Mouse (Mus musculus) intestine, embryonic 16.5 days (tissue): ENCODE results near the gene BC048403. TPM values are rescaled to one million over a fixed set of nuclear protein-coding genes. Genes with fewer than 3 reads are reported as not detected.

ENCODE experiments used
- ATAC-seq: fragments of 200-750 bp; cut with Nextera tagmentation; 2 replicates; pipeline ENCODE4 v1.8.0; 2017; ENCODE audit warnings: moderate TSS enrichment, moderate library complexity
- H3K27ac ChIP-seq: fragments of 300-500 bp; sonication (generic); 2 replicates; pipeline ENCODE4 v1.5.1; 2014; ENCODE audit warnings: mild to moderate bottlenecking, low read length
- H3K27me3 ChIP-seq: fragments of 300-500 bp; sonication (generic); replicated peaks from 2 replicates; pipeline ENCODE4 v1.6.1; 2014; ENCODE audit warnings: low read length, control low read depth, mixed read lengths; ENCODE audit not compliant: control insufficient read depth, insufficient read depth
- H3K36me3 ChIP-seq: fragments of 300-500 bp; sonication (generic); 2 replicates; pipeline ENCODE4 v1.6.1; 2014; ENCODE audit warnings: low read length, control low read depth; ENCODE audit not compliant: control insufficient read depth, insufficient read depth
- H3K4me1 ChIP-seq: fragments of 300-500 bp; sonication (generic); 2 replicates; pipeline ENCODE4 v1.6.1; 2014; ENCODE audit warnings: low read length, control low read depth, mixed read lengths; ENCODE audit not compliant: control insufficient read depth, insufficient read depth
- H3K4me2 ChIP-seq: fragments of 300-500 bp; sonication (generic); 2 replicates; pipeline ENCODE4 v1.6.1; 2014; ENCODE audit warnings: low read depth, low read length, control low read depth
- H3K4me3 ChIP-seq: fragments of 300-500 bp; sonication (generic); 2 replicates; pipeline ENCODE4 v1.5.1; 2014; ENCODE audit warnings: mild to moderate bottlenecking, low read length
- H3K9ac ChIP-seq: fragments of 300-500 bp; sonication (generic); 2 replicates; pipeline ENCODE4 v1.6.1; 2014; ENCODE audit warnings: low read depth, low read length
- H3K9me3 ChIP-seq: fragments of 300-500 bp; sonication (generic); 2 replicates; pipeline ENCODE4 v1.6.1; 2016; ENCODE audit warnings: low read length, control low read depth; ENCODE audit not compliant: control insufficient read depth
- WGBS: fragments of 180-500 bp; shearing (Covaris S2); extraction: QIAGEN DNeasy Blood & Tissue Kit; methylation state at CpG from one replicate; pipeline ENCODE4 v1.1.7; 2014; 5-methylcytosine and 5-hydroxymethylcytosine counted together
- polyA plus RNA-seq: library from polyadenylated mRNA; unstranded; fragments of >200 nt; fragmentation: Nextera tagmentation; extraction: Ambion mirVana; gene quantifications from 2 replicates; pipeline ENCODE4 v1.2.1, GENCODE M21; 2015

BC048403 gene
- polyA plus RNA-seq, 1 experiment from 2014 or later, result 2.6 TPM

- Histone ChIP-seq H3K9me3 (no peaks in the 10 kb centered on the region), H3K36me3 (peaks cover 9% of the 10 kb centered on the region; the same call in 1 of the 2 replicates), H3K4me2 (no peak overlapping the region), H3K9ac (no peak overlapping the region), H3K4me1 (no peaks in the 10 kb centered on the region), H3K27me3 (no peaks in the 10 kb centered on the region), H3K27ac (no peak overlapping the region), H3K4me3 (no peak overlapping the region)
- no peak for ATAC-seq
- 96% methylated on average over 12 of the region's 12 CpGs for WGBS
Measured at GRCm38 (mm10) chr10:121750175-121750574, 10.4 kb downstream of the BC048403 start.

DNA sequence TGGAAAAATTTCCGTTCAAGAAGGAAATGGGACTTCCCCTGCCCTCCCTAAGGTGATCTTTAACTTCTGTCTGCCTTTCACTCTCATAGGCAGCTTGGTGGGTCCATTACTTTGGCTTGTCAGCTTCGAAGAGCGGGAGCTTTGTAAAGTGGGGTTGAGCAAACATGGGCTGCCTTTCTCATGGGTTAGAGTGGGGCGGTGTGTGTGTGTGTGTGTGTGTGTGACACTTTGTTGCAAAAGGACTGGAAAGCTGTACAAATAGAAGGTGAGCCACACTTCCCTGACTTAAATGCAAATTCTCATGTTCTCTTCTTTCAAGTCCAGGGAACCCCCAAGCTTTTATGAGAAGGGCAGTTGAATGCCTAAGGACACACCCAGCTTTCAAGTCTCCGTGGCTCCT is 14.5 kb downstream of the BC048403 start:
- Histone ChIP-seq H3K4me1 (peaks cover 7% of the 10 kb centered on the region), H3K27ac (no peak overlapping the region), H3K4me2 (no peak overlapping the region), H3K9me3 (no peaks in the 10 kb centered on the region), H3K36me3 (0 out of 2 replicates have a peak, but pooled peaks cover 3% of the 10 kb centered on the region), H3K4me3 (no peak overlapping the region), H3K27me3 (no peaks in the 10 kb centered on the region), H3K9ac (no peak overlapping the region)
- 60% methylated on average over 5 of the region's 5 CpGs for WGBS
- no peak for ATAC-seq

DNA sequence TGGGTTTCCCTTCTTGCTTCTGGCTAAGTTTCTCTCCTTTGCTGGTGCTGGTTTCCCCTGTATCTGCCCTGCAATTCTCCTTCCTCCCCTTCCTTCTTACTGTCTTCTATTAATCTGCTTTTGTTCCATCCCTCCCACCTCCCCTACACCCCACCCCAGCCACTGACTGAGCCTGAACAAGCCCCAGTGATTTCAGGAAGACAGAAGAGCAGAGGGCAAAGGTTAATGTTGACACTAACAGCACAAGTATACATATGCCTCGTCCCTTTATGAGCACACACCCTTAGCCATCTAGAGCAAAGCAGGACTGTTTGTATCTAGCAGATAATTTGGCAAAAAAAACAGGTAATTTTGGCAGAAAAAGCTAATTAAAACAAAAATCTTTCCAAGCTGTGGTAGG is 16.1 kb downstream of the BC048403 start:
- no peaks in the 10 kb centered on the region for H3K36me3 ChIP-seq
- no peak overlapping the region for H3K4me2 ChIP-seq
- H3K27me3 ChIP-seq, result no peaks in the 10 kb centered on the region
- no peak overlapping the region for H3K4me3 ChIP-seq
- ATAC-seq, result peak; percentile 73
- peaks cover 7% of the 10 kb centered on the region for H3K4me1 ChIP-seq
- 5% methylated on average over 1 of the region's 1 CpGs for WGBS
- no peak overlapping the region for H3K9ac ChIP-seq
- H3K9me3 ChIP-seq, result no peaks in the 10 kb centered on the region
- H3K27ac ChIP-seq, result no peak overlapping the region; the same call in 1 of the 2 replicates

GRCm38 (mm10) chr10:121756677-121757076 is 16.9 kb downstream of the BC048403 start:
- H3K27ac ChIP-seq, result no peak overlapping the region
- H3K36me3 ChIP-seq, result no peaks in the 10 kb centered on the region
- H3K4me1 ChIP-seq, result peaks cover 7% of the 10 kb centered on the region
- H3K4me2 ChIP-seq, result no peak overlapping the region
- H3K27me3 ChIP-seq, result no peaks in the 10 kb centered on the region
- no peak overlapping the region for H3K4me3 ChIP-seq
- no peak for ATAC-seq
- WGBS, result 74% methylated on average over 4 of the region's 4 CpGs
- no peak overlapping the region for H3K9ac ChIP-seq
- no peaks in the 10 kb centered on the region for H3K9me3 ChIP-seq

GRCm38 (mm10) chr10:121759095-121759494 is 19.4 kb downstream of the BC048403 start:
- Histone ChIP-seq H3K4me1 (peaks cover 7% of the 10 kb centered on the region), H3K36me3 (no peaks in the 10 kb centered on the region), H3K4me3 (no peak overlapping the region), H3K4me2 (no peak overlapping the region), H3K9me3 (no peaks in the 10 kb centered on the region), H3K27me3 (no peaks in the 10 kb centered on the region), H3K9ac (no peak overlapping the region), H3K27ac (no peak overlapping the region)
- ATAC-seq, result no peak
- WGBS, result 49% methylated on average over 8 of the region's 8 CpGs

DNA sequence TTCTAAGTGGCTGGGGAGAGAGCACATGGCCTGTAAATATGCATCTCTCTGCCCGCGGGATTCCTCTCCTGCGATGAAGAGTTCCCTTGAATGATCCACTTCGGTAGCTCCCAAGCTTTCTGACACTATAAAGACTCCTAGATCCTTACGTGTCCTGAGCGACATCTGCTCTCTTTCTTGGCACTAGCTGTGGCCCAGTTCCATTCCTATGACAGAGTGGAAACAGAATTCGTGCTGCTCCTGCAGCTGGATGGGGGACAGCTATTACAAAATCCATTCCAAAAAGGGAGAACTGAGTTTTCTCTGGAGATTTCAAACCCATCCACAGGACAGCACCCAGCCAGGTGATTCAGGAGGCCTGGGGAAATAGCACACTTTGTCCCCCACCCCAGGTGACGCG is 22.4 kb downstream of the BC048403 start:
- 80% methylated on average over 9 of the region's 9 CpGs for WGBS
- ATAC-seq, result no peak

GRCm38 (mm10) chr10:121763191-121763590 is 23.5 kb downstream of the BC048403 start:
- Histone ChIP-seq H3K27me3 (no peaks in the 10 kb centered on the region), H3K27ac (no peak overlapping the region), H3K9ac (no peak overlapping the region), H3K4me2 (no peak overlapping the region), H3K4me1 (no peaks in the 10 kb centered on the region), H3K4me3 (no peak overlapping the region), H3K9me3 (no peaks in the 10 kb centered on the region), H3K36me3 (no peaks in the 10 kb centered on the region)
- WGBS, result 82% methylated on average over 9 of the region's 13 CpGs
- ATAC-seq, result no peak

More for the DNA sequence above, 22.4 kb downstream of the BC048403 start:
- no peak overlapping the region for H3K4me3 ChIP-seq
- no peaks in the 10 kb centered on the region for H3K9me3 ChIP-seq
- H3K4me1 ChIP-seq, result no peaks in the 10 kb centered on the region
- H3K9ac ChIP-seq, result no peak overlapping the region
- no peak overlapping the region for H3K27ac ChIP-seq
- H3K4me2 ChIP-seq, result no peak overlapping the region
- no peaks in the 10 kb centered on the region for H3K36me3 ChIP-seq
- no peaks in the 10 kb centered on the region for H3K27me3 ChIP-seq

DNA sequence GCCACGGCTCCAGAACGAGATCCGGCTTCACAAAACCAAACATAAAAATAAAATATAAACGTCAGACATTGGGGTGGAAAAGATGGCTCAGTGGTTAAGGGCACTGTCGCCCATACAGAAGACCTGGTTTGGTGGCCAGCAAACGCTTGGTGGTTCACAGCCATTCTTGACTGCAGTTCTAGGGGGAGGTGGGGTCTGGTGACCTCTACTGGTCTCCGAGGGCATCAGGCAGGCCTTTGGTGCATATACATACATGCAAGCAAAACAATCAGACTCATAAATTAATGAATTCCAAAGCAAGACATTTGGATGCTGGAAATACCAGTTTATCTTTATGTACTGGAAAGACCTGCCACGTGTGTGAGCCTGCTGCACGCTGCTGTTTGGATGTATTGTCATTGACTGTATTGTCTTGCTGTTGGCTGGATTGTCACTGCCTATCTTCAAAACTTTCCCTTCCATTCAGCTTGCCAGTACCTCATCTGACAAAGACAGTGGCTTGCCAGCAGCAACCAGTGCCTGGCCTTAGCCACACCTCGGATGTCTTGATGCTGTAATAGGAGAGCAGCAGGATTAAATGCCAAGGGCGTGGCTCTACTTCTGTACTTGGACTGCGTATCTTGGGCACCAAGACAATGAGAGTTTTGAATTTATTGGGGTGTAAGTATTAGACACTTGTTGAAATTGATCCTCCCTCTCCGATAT is 24.9 kb downstream of the BC048403 start:
- H3K27ac ChIP-seq, result no peak overlapping the region
- no peak overlapping the region for H3K4me2 ChIP-seq
- ATAC-seq, result no peak
- no peaks in the 10 kb centered on the region for H3K36me3 ChIP-seq
- no peaks in the 10 kb centered on the region for H3K4me1 ChIP-seq
- WGBS, result 85% methylated on average over 13 of the region's 13 CpGs
- H3K4me3 ChIP-seq, result no peak overlapping the region
- H3K9ac ChIP-seq, result no peak overlapping the region
- no peaks in the 10 kb centered on the region for H3K9me3 ChIP-seq
- no peaks in the 10 kb centered on the region for H3K27me3 ChIP-seq

DNA sequence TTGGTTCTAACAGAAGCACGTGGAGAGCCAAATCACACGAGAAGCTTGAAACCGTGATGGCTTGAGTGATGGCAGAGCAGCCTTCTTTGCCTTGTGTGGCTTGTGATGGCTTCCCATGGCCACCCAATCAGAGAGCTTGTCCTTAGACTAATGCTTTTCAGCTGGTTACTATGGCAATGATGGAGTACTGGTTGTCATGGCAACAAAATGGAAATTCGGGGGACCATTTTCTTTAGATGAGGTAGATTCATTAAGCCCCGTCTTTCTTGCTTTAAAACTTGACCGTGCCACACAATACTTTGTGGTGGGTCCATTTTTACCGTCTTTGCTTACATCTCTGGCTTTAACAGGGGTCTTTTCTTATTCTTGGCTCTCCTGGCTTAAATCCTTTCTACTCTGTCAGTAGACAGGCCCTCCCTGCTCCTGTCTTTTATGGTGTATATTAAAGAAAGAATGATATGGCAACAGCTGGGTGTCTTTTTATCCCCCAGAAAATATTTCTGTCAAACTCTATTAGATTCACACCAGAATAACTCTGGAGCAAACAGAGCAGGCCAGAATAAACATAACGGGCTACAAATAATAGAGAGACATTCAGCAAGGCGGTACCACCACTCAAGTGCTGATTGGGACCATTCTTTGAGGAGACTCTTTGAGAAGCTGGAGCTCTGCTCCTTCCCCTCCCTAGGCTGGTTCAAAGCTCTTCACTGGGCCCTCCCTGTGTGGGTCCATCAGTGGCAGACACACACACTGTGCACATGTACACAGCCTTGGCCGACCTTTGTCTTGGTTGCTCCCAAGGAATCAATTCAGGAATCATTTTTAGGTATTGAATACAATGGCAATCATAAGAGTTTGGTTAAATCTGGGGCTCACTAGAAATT is 25.7 kb downstream of the BC048403 start:
- H3K4me2 ChIP-seq, result no peak overlapping the region
- H3K4me1 ChIP-seq, result no peaks in the 10 kb centered on the region
- H3K4me3 ChIP-seq, result no peak overlapping the region
- no peaks in the 10 kb centered on the region for H3K27me3 ChIP-seq
- WGBS, result 75% methylated on average over 10 of the region's 10 CpGs
- H3K9ac ChIP-seq, result no peak overlapping the region
- H3K36me3 ChIP-seq, result no peaks in the 10 kb centered on the region
- no peak overlapping the region for H3K27ac ChIP-seq
- no peak for ATAC-seq
- H3K9me3 ChIP-seq, result no peaks in the 10 kb centered on the region
